Mouse (Mus musculus): Measurements from ENCODE around the gene Stk4. TPM values are rescaled to one million over a fixed set of nuclear protein-coding genes. Genes with fewer than 3 reads are reported as not detected.

Gene Stk4
- polyA plus RNA-seq, 1 experiment from 2014 or later = 30.9 TPM

GRCm38 (mm10) chr2:164184145-164184719, 114.1 kb downstream of the Stk4 start:
- Histone ChIP-seq H3K4me1 (ENCODE audit: control insufficient read depth, insufficient read depth, low read length) (no peaks in the 10 kb centered on the region), H3K4me3 (ENCODE audit: low read depth, low read length) (no peak overlapping the region), H3K36me3 (ENCODE audit: control insufficient read depth, insufficient read depth, low read length) (no peaks in the 10 kb centered on the region), H3K27ac (replicated peaks; ENCODE audit: low read depth, low read length) (no peak overlapping the region), H3K4me2 (ENCODE audit: low read depth, severe bottlenecking) (no peak overlapping the region), H3K27me3 (ENCODE audit: control insufficient read depth, insufficient read depth, low read length) (no peaks in the 10 kb centered on the region), H3K9ac (ENCODE audit: low read length) (no peak overlapping the region), H3K9me3 (ENCODE audit: control insufficient read depth, low read length) (no peaks in the 10 kb centered on the region)
- 47% methylated on average over 9 of the region's 9 CpGs for WGBS
- no peak for DNase-seq (ENCODE audit: low spot score)
- no peak for ATAC-seq (ENCODE audit: insufficient number of reproducible peaks, low FRiP score, low TSS enrichment, low read depth)

- H3K27me3 ChIP-seq (ENCODE audit: control insufficient read depth, insufficient read depth, low read length) = no peaks in the 10 kb centered on the region
- H3K4me3 ChIP-seq (ENCODE audit: low read depth, low read length) = no peak overlapping the region
- no peaks in the 10 kb centered on the region for H3K9me3 ChIP-seq (ENCODE audit: control insufficient read depth, low read length)
- H3K4me1 ChIP-seq (ENCODE audit: control insufficient read depth, insufficient read depth, low read length) = no peaks in the 10 kb centered on the region
- DNase-seq (ENCODE audit: low spot score) (no peak), ATAC-seq (ENCODE audit: insufficient number of reproducible peaks, low FRiP score, low TSS enrichment, low read depth) (no peak)
- 31% methylated on average over 5 of the region's 5 CpGs for WGBS
- no peak overlapping the region for H3K27ac ChIP-seq (replicated peaks; ENCODE audit: low read depth, low read length)
- H3K36me3 ChIP-seq (ENCODE audit: control insufficient read depth, insufficient read depth, low read length) = no peaks in the 10 kb centered on the region
- no peak overlapping the region for H3K9ac ChIP-seq (ENCODE audit: low read length)
- H3K4me2 ChIP-seq (ENCODE audit: low read depth, severe bottlenecking) = no peak overlapping the region
These were observed 118.6 kb downstream of the Stk4 start for GRCm38 (mm10) chr2:164188722-164189121.

- DNase-seq (ENCODE audit: low spot score) (no peak), ATAC-seq (ENCODE audit: insufficient number of reproducible peaks, low FRiP score, low TSS enrichment, low read depth) (no peak)
- WGBS = 88% methylated on average over 6 of the region's 6 CpGs
These were observed 120.5 kb downstream of the Stk4 start, which contains the start of gene Wfdc12 for GRCm38 (mm10) chr2:164190576-164190975. Gene Wfdc12 (minus strand): TSS chr2:164190608.

GRCm38 (mm10) chr2:164192279-164192678, 122.2 kb downstream of the Stk4 start:
- no peak overlapping the region for H3K4me3 ChIP-seq (ENCODE audit: low read depth, low read length)
- H3K27ac ChIP-seq (replicated peaks; ENCODE audit: low read depth, low read length) = no peak overlapping the region
- DNase-seq (ENCODE audit: low spot score) (no peak), ATAC-seq (ENCODE audit: insufficient number of reproducible peaks, low FRiP score, low TSS enrichment, low read depth) (no peak)
- H3K9me3 ChIP-seq (ENCODE audit: control insufficient read depth, low read length) = no peaks in the 10 kb centered on the region
- no peaks in the 10 kb centered on the region for H3K36me3 ChIP-seq (ENCODE audit: control insufficient read depth, insufficient read depth, low read length)
- H3K4me1 ChIP-seq (ENCODE audit: control insufficient read depth, insufficient read depth, low read length) = no peaks in the 10 kb centered on the region
- H3K27me3 ChIP-seq (ENCODE audit: control insufficient read depth, insufficient read depth, low read length) = no peaks in the 10 kb centered on the region
- H3K9ac ChIP-seq (ENCODE audit: low read length) = no peak overlapping the region
- no peak overlapping the region for H3K4me2 ChIP-seq (ENCODE audit: low read depth, severe bottlenecking)

More at GRCm38 (mm10) chr2:164190576-164190975, 120.5 kb downstream of the Stk4 start, which contains the start of gene Wfdc12:
- Histone ChIP-seq H3K27ac (replicated peaks; ENCODE audit: low read depth, low read length) (no peak within 1 kb of the TSS), H3K4me2 (ENCODE audit: low read depth, severe bottlenecking) (no peak within 1 kb of the TSS), H3K36me3 (ENCODE audit: control insufficient read depth, insufficient read depth, low read length) (no peaks in the 10 kb centered on the region), H3K4me3 (ENCODE audit: low read depth, low read length) (no peak within 1 kb of the TSS), H3K9ac (ENCODE audit: low read length) (no peak within 1 kb of the TSS), H3K27me3 (ENCODE audit: control insufficient read depth, insufficient read depth, low read length) (no peaks in the 10 kb centered on the region), H3K9me3 (ENCODE audit: control insufficient read depth, low read length) (no peaks in the 10 kb centered on the region), H3K4me1 (ENCODE audit: control insufficient read depth, insufficient read depth, low read length) (no peaks in the 10 kb centered on the region)

GRCm38 (mm10) chr2:164194959-164195630, 125.0 kb downstream of the Stk4 start:
- H3K9me3 ChIP-seq (ENCODE audit: control insufficient read depth, low read length) = no peaks in the 10 kb centered on the region
- no peak overlapping the region for H3K27ac ChIP-seq (replicated peaks; ENCODE audit: low read depth, low read length)
- no peak overlapping the region for H3K4me2 ChIP-seq (ENCODE audit: low read depth, severe bottlenecking)
- no peak for DNase-seq (ENCODE audit: low spot score)
- no peaks in the 10 kb centered on the region for H3K36me3 ChIP-seq (ENCODE audit: control insufficient read depth, insufficient read depth, low read length)
- 79% methylated on average over 5 of the region's 5 CpGs for WGBS
- H3K4me1 ChIP-seq (ENCODE audit: control insufficient read depth, insufficient read depth, low read length) = no peaks in the 10 kb centered on the region
- ATAC-seq (ENCODE audit: insufficient number of reproducible peaks, low FRiP score, low TSS enrichment, low read depth) = no peak
- H3K9ac ChIP-seq (ENCODE audit: low read length) = no peak overlapping the region
- no peak overlapping the region for H3K4me3 ChIP-seq (ENCODE audit: low read depth, low read length)
- H3K27me3 ChIP-seq (ENCODE audit: control insufficient read depth, insufficient read depth, low read length) = no peaks in the 10 kb centered on the region

- ATAC-seq (ENCODE audit: insufficient number of reproducible peaks, low FRiP score, low TSS enrichment, low read depth) = no peak
- Histone ChIP-seq H3K4me1 (ENCODE audit: control insufficient read depth, insufficient read depth, low read length) (no peaks in the 10 kb centered on the region), H3K4me3 (ENCODE audit: low read depth, low read length) (no peak overlapping the region), H3K36me3 (ENCODE audit: control insufficient read depth, insufficient read depth, low read length) (no peaks in the 10 kb centered on the region), H3K27me3 (ENCODE audit: control insufficient read depth, insufficient read depth, low read length) (no peaks in the 10 kb centered on the region), H3K9ac (ENCODE audit: low read length) (no peak overlapping the region), H3K9me3 (ENCODE audit: control insufficient read depth, low read length) (no peaks in the 10 kb centered on the region), H3K4me2 (ENCODE audit: low read depth, severe bottlenecking) (no peak overlapping the region), H3K27ac (replicated peaks; ENCODE audit: low read depth, low read length) (no peak overlapping the region)
- WGBS = 88% methylated on average over 5 of the region's 5 CpGs
- DNase-seq (ENCODE audit: low spot score) = no peak
These were observed 126.0 kb downstream of the Stk4 start for GRCm38 (mm10) chr2:164195971-164196699.

- no peak for ATAC-seq (ENCODE audit: insufficient number of reproducible peaks, low FRiP score, low TSS enrichment, low read depth)
- Histone ChIP-seq H3K9me3 (ENCODE audit: control insufficient read depth, low read length) (no peaks in the 10 kb centered on the region), H3K4me3 (ENCODE audit: low read depth, low read length) (no peak overlapping the region), H3K27ac (replicated peaks; ENCODE audit: low read depth, low read length) (no peak overlapping the region), H3K4me1 (ENCODE audit: control insufficient read depth, insufficient read depth, low read length) (no peaks in the 10 kb centered on the region), H3K27me3 (ENCODE audit: control insufficient read depth, insufficient read depth, low read length) (no peaks in the 10 kb centered on the region), H3K36me3 (ENCODE audit: control insufficient read depth, insufficient read depth, low read length) (no peaks in the 10 kb centered on the region), H3K9ac (ENCODE audit: low read length) (no peak overlapping the region), H3K4me2 (ENCODE audit: low read depth, severe bottlenecking) (no peak overlapping the region)
- no peak for DNase-seq (ENCODE audit: low spot score)
- WGBS = 88% methylated on average over 5 of the region's 5 CpGs
These were observed 126.5 kb downstream of the Stk4 start for GRCm38 (mm10) chr2:164196700-164196990.

GRCm38 (mm10) chr2:164199626-164200327, 129.7 kb downstream of the Stk4 start, which contains the start of gene Wfdc15a:
Gene Wfdc15a (minus strand): TSS chr2:164200130.
- H3K4me3 ChIP-seq (ENCODE audit: low read depth, low read length) = no peak within 1 kb of the TSS
- no peaks in the 10 kb centered on the region for H3K36me3 ChIP-seq (ENCODE audit: control insufficient read depth, insufficient read depth, low read length)
- 86% methylated on average over 20 of the region's 20 CpGs for WGBS
- no peak within 1 kb of the TSS for H3K4me2 ChIP-seq (ENCODE audit: low read depth, severe bottlenecking)
- ATAC-seq (ENCODE audit: insufficient number of reproducible peaks, low FRiP score, low TSS enrichment, low read depth) (no peak), DNase-seq (ENCODE audit: low spot score) (no peak)
- no peaks in the 10 kb centered on the region for H3K9me3 ChIP-seq (ENCODE audit: control insufficient read depth, low read length)
- H3K9ac ChIP-seq (ENCODE audit: low read length) = no peak within 1 kb of the TSS
- H3K27me3 ChIP-seq (ENCODE audit: control insufficient read depth, insufficient read depth, low read length) = no peaks in the 10 kb centered on the region
- H3K4me1 ChIP-seq (ENCODE audit: control insufficient read depth, insufficient read depth, low read length) = no peaks in the 10 kb centered on the region
- no peak within 1 kb of the TSS for H3K27ac ChIP-seq (replicated peaks; ENCODE audit: low read depth, low read length)

Measured in limb, embryonic 11.5 days (tissue).